Mouse (Mus musculus): ENCODE measurements around the gene Lyrm4. TPM values are rescaled to one million over a fixed set of nuclear protein-coding genes. Genes with fewer than 3 reads are reported as not detected.

Gene Lyrm4
- polyA plus RNA-seq, 1 experiment from 2014 or later, result 31.6 TPM

- 20% methylated on average over 5 of the region's 5 CpGs for WGBS
- ATAC-seq (ENCODE audit: insufficient number of reproducible peaks, insufficient read depth, low FRiP score, low read depth), result no peak
Measured at GRCm38 (mm10) chr13:36096684-36097383, 20.5 kb downstream of the Lyrm4 start.

DNA sequence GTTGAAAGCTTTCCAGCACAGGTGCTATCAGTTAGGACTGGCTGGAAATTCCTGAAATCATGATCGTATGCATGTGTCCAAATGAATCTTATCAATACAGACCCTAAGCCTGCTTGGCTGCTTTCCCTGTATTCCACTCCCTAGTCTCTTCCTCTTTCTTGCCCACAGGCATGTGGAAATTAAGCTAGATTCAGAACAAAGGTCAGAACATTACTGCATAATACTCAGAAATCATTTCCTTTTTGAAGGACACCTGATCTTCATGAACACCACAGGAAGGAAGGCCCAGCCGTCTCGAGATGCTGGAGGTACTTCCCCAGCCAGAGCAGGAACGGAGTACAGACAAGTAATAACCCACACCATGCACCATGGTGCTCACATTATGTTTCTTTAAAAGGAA is 29.2 kb downstream of the Lyrm4 start:
- Histone ChIP-seq H3K4me3 (ENCODE audit: control insufficient read depth in 1 of 2, insufficient read depth in 1 of 2, low read depth in 1 of 2, low read length in 2 of 2) (no peak overlapping the region), H3K4me2 (ENCODE audit: low read length) (no peak overlapping the region), H3K9me3 (ENCODE audit: control insufficient read depth, low read length) (no peaks in the 10 kb centered on the region), H3K27me3 (ENCODE audit: control insufficient read depth, insufficient read depth, low read length) (no peaks in the 10 kb centered on the region), H3K9ac (ENCODE audit: low read length) (no peak overlapping the region), H3K4me1 (ENCODE audit: control insufficient read depth in 2 of 2, insufficient read depth in 2 of 2, low read length in 2 of 2) (peaks cover 8 to 39% of the 10 kb centered on the region in 2 experiments), H3K36me3 (ENCODE audit: control insufficient read depth, insufficient read depth, low read length) (peaks cover 15% of the 10 kb centered on the region), H3K27ac (replicated peaks in 1 of 2; ENCODE audit: control insufficient read depth in 1 of 2, insufficient read depth in 1 of 2, low read depth in 2 of 2, low read length in 2 of 2) (no peak overlapping the region)
- WGBS, result 56% methylated on average over 4 of the region's 4 CpGs
- no peak for ATAC-seq (ENCODE audit: insufficient number of reproducible peaks, insufficient read depth, low FRiP score, low read depth)

More at GRCm38 (mm10) chr13:36096684-36097383, 20.5 kb downstream of the Lyrm4 start:
- H3K9ac ChIP-seq (ENCODE audit: low read length), result no peak overlapping the region
- H3K27me3 ChIP-seq (ENCODE audit: control insufficient read depth, insufficient read depth, low read length), result no peaks in the 10 kb centered on the region
- H3K4me1 ChIP-seq (ENCODE audit: control insufficient read depth in 2 of 2, insufficient read depth in 2 of 2, low read length in 2 of 2), result peaks cover 2 to 22% of the 10 kb centered on the region in 2 experiments; a peak in 2 of 4 replicates
- no peaks in the 10 kb centered on the region for H3K9me3 ChIP-seq (ENCODE audit: control insufficient read depth, low read length)
- peaks cover 5% of the 10 kb centered on the region for H3K36me3 ChIP-seq (ENCODE audit: control insufficient read depth, insufficient read depth, low read length)
- no peak overlapping the region for H3K4me3 ChIP-seq (ENCODE audit: control insufficient read depth in 1 of 2, insufficient read depth in 1 of 2, low read depth in 1 of 2, low read length in 2 of 2)
- H3K4me2 ChIP-seq (ENCODE audit: low read length), result peak overlapping the region; percentile 35; the same call in 1 of the 2 replicates
- H3K27ac ChIP-seq (replicated peaks in 1 of 2; ENCODE audit: control insufficient read depth in 1 of 2, insufficient read depth in 1 of 2, low read depth in 2 of 2, low read length in 2 of 2), result peak overlapping the region; percentile 66 to 75

DNA sequence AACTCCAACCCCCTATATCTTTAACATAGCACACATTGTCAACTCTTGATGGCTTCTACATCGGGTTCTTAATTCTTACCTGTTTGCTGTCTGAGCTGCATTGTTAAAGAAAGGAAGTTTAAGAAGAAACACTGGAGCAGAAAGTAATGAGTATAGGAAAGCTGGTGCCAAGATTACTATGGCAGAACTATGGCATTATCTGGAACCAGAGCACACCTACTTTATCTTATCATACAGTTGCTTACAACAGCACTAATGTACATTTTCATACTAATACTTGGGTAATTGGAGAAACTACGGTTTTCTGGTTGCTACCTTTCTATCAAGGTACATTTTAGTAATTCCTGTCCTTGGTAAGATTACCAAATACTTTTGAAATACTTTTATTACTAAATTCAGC is 29.9 kb downstream of the Lyrm4 start:
- no peak overlapping the region for H3K27ac ChIP-seq (replicated peaks in 1 of 2; ENCODE audit: control insufficient read depth in 1 of 2, insufficient read depth in 1 of 2, low read depth in 2 of 2, low read length in 2 of 2)
- H3K4me1 ChIP-seq (ENCODE audit: control insufficient read depth in 2 of 2, insufficient read depth in 2 of 2, low read length in 2 of 2), result peaks cover 8 to 39% of the 10 kb centered on the region in 2 experiments
- H3K9me3 ChIP-seq (ENCODE audit: control insufficient read depth, low read length), result no peaks in the 10 kb centered on the region
- no peaks in the 10 kb centered on the region for H3K27me3 ChIP-seq (ENCODE audit: control insufficient read depth, insufficient read depth, low read length)
- no peak overlapping the region for H3K4me2 ChIP-seq (ENCODE audit: low read length)
- H3K36me3 ChIP-seq (ENCODE audit: control insufficient read depth, insufficient read depth, low read length), result peaks cover 15% of the 10 kb centered on the region
- ATAC-seq (ENCODE audit: insufficient number of reproducible peaks, insufficient read depth, low FRiP score, low read depth), result no peak
- 79% methylated on average over 2 of the region's 2 CpGs for whole genome bisulfite sequencing
- H3K9ac ChIP-seq (ENCODE audit: low read length), result no peak overlapping the region
- no peak overlapping the region for H3K4me3 ChIP-seq (ENCODE audit: control insufficient read depth in 1 of 2, insufficient read depth in 1 of 2, low read depth in 1 of 2, low read length in 2 of 2)

GRCm38 (mm10) chr13:36086608-36087391 is 30.5 kb downstream of the Lyrm4 start:
- ATAC-seq (ENCODE audit: insufficient number of reproducible peaks, insufficient read depth, low FRiP score, low read depth), result no peak
- H3K36me3 ChIP-seq (ENCODE audit: control insufficient read depth, insufficient read depth, low read length), result peaks cover 12% of the 10 kb centered on the region
- peaks cover 8 to 38% of the 10 kb centered on the region in 2 experiments for H3K4me1 ChIP-seq (ENCODE audit: control insufficient read depth in 2 of 2, insufficient read depth in 2 of 2, low read length in 2 of 2)
- no peak overlapping the region for H3K9ac ChIP-seq (ENCODE audit: low read length)
- H3K4me2 ChIP-seq (ENCODE audit: low read length), result no peak overlapping the region
- H3K9me3 ChIP-seq (ENCODE audit: control insufficient read depth, low read length), result no peaks in the 10 kb centered on the region
- H3K27ac ChIP-seq (replicated peaks in 1 of 2; ENCODE audit: control insufficient read depth in 1 of 2, insufficient read depth in 1 of 2, low read depth in 2 of 2, low read length in 2 of 2), result no peak overlapping the region
- WGBS, result 73% methylated on average over 5 of the region's 5 CpGs
- no peaks in the 10 kb centered on the region for H3K27me3 ChIP-seq (ENCODE audit: control insufficient read depth, insufficient read depth, low read length)
- H3K4me3 ChIP-seq (ENCODE audit: control insufficient read depth in 1 of 2, insufficient read depth in 1 of 2, low read depth in 1 of 2, low read length in 2 of 2), result no peak overlapping the region

GRCm38 (mm10) chr13:36085971-36086370 is 31.4 kb downstream of the Lyrm4 start:
- no peak overlapping the region for H3K4me2 ChIP-seq (ENCODE audit: low read length)
- no peak overlapping the region for H3K27ac ChIP-seq (replicated peaks in 1 of 2; ENCODE audit: control insufficient read depth in 1 of 2, insufficient read depth in 1 of 2, low read depth in 2 of 2, low read length in 2 of 2)
- 77% methylated on average over 3 of the region's 3 CpGs for WGBS
- no peaks in the 10 kb centered on the region for H3K9me3 ChIP-seq (ENCODE audit: control insufficient read depth, low read length)
- H3K4me1 ChIP-seq (ENCODE audit: control insufficient read depth in 2 of 2, insufficient read depth in 2 of 2, low read length in 2 of 2), result peaks cover 8 to 31% of the 10 kb centered on the region in 2 experiments
- ATAC-seq (ENCODE audit: insufficient number of reproducible peaks, insufficient read depth, low FRiP score, low read depth), result no peak
- peaks cover 4% of the 10 kb centered on the region; the same call in 1 of the 2 replicates for H3K36me3 ChIP-seq (ENCODE audit: control insufficient read depth, insufficient read depth, low read length)
- H3K9ac ChIP-seq (ENCODE audit: low read length), result no peak overlapping the region
- H3K27me3 ChIP-seq (ENCODE audit: control insufficient read depth, insufficient read depth, low read length), result no peaks in the 10 kb centered on the region
- H3K4me3 ChIP-seq (ENCODE audit: control insufficient read depth in 1 of 2, insufficient read depth in 1 of 2, low read depth in 1 of 2, low read length in 2 of 2), result no peak overlapping the region

DNA sequence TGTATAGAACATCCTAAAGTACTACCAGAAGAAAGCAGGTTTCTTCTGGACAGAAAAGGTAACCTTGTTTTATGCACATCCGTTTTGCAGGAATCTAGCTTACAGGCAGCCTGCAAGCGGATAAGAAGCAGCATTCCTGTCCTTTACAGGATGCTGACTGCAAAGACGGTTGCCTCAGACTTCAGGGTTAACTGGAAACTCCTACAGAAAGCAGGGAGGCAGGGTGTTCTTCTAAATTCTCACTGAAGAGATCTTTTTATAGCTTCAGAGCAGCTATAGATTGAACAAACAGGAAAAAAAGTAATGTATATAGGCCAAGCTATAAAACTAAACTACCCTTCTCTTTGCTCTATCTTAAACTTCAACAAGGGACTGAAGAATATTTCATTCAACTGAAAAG is 32.6 kb downstream of the Lyrm4 start:
- no peak overlapping the region for H3K4me2 ChIP-seq (ENCODE audit: low read length)
- H3K9ac ChIP-seq (ENCODE audit: low read length), result no peak overlapping the region
- no peak overlapping the region for H3K27ac ChIP-seq (replicated peaks in 1 of 2; ENCODE audit: control insufficient read depth in 1 of 2, insufficient read depth in 1 of 2, low read depth in 2 of 2, low read length in 2 of 2)
- WGBS, result 53% methylated on average over 3 of the region's 3 CpGs
- H3K9me3 ChIP-seq (ENCODE audit: control insufficient read depth, low read length), result no peaks in the 10 kb centered on the region
- ATAC-seq (ENCODE audit: insufficient number of reproducible peaks, insufficient read depth, low FRiP score, low read depth), result no peak
- no peak overlapping the region for H3K4me3 ChIP-seq (ENCODE audit: control insufficient read depth in 1 of 2, insufficient read depth in 1 of 2, low read depth in 1 of 2, low read length in 2 of 2)
- H3K27me3 ChIP-seq (ENCODE audit: control insufficient read depth, insufficient read depth, low read length), result no peaks in the 10 kb centered on the region
- 0 out of 2 replicates have a peak, but pooled peaks cover 3% of the 10 kb centered on the region for H3K36me3 ChIP-seq (ENCODE audit: control insufficient read depth, insufficient read depth, low read length)
- peaks cover 2 to 19% of the 10 kb centered on the region in 2 experiments for H3K4me1 ChIP-seq (ENCODE audit: control insufficient read depth in 2 of 2, insufficient read depth in 2 of 2, low read length in 2 of 2)

DNA sequence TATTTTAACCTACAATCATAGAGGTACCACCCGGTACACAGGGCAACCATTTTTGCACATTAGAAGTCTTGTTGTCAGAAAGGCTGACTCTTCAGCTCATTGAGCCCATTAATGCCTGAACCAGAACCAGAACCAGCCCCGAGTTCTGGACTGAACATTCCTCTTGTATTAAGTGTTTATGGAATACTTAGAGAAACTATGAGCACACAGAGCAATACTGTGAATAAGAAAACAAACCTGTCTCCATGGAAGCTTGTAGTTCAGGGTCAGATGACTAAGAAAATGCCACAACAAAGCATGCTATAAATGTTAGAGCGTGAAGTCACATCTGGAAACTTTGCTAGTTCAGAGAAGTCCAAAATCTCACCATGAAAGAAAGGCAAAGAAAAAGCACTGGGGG is 35.7 kb downstream of the Lyrm4 start:
- H3K9ac ChIP-seq (ENCODE audit: low read length), result no peak overlapping the region
- H3K4me1 ChIP-seq (ENCODE audit: control insufficient read depth in 2 of 2, insufficient read depth in 2 of 2, low read length in 2 of 2), result peaks cover 0 to under 1% of the 10 kb centered on the region in 2 experiments; a peak in 2 of 4 replicates
- 92% methylated on average over 3 of the region's 3 CpGs for WGBS
- H3K4me2 ChIP-seq (ENCODE audit: low read length), result no peak overlapping the region
- 0 out of 2 replicates have a peak, but pooled peaks cover 3% of the 10 kb centered on the region for H3K36me3 ChIP-seq (ENCODE audit: control insufficient read depth, insufficient read depth, low read length)
- no peak overlapping the region for H3K27ac ChIP-seq (replicated peaks in 1 of 2; ENCODE audit: control insufficient read depth in 1 of 2, insufficient read depth in 1 of 2, low read depth in 2 of 2, low read length in 2 of 2)
- ATAC-seq (ENCODE audit: insufficient number of reproducible peaks, insufficient read depth, low FRiP score, low read depth), result no peak
- no peaks in the 10 kb centered on the region for H3K27me3 ChIP-seq (ENCODE audit: control insufficient read depth, insufficient read depth, low read length)
- H3K4me3 ChIP-seq (ENCODE audit: control insufficient read depth in 1 of 2, insufficient read depth in 1 of 2, low read depth in 1 of 2, low read length in 2 of 2), result no peak overlapping the region
- no peaks in the 10 kb centered on the region for H3K9me3 ChIP-seq (ENCODE audit: control insufficient read depth, low read length)
